Mouse (Mus musculus) intestine, postnatal 0 days (tissue): Measurements from ENCODE around the gene March9. TPM values are rescaled to one million over a fixed set of nuclear protein-coding genes. Genes with fewer than 3 reads are reported as not detected.
A peak's percentile ranks its signal among the peaks of the same experiment; 100 is the strongest.

Experiments
- ATAC-seq: fragments of 200-750 bp; cut with Nextera tagmentation; 2 replicates; pipeline ENCODE4 v1.8.0; 2017; ENCODE audit warnings: mild to moderate bottlenecking, moderate TSS enrichment, moderate library complexity
- H3K27ac ChIP-seq: fragments of 300-500 bp; sonication (generic); 2 replicates; pipeline ENCODE4 v1.5.1; 2014; ENCODE audit warnings: mild to moderate bottlenecking, low read depth, low read length, moderate library complexity
- H3K27me3 ChIP-seq: fragments of 300-500 bp; sonication (generic); replicated peaks from 2 replicates; pipeline ENCODE4 v1.6.1; 2014; ENCODE audit warnings: low read length, mixed read lengths; ENCODE audit not compliant: control insufficient read depth, insufficient read depth
- H3K36me3 ChIP-seq: fragments of 300-500 bp; sonication (generic); 2 replicates; pipeline ENCODE4 v1.6.1; 2014; ENCODE audit warnings: mild to moderate bottlenecking, moderate library complexity; ENCODE audit not compliant: control insufficient read depth, insufficient read depth
- H3K4me1 ChIP-seq: fragments of 300-500 bp; sonication (generic); replicated peaks from 2 replicates; pipeline ENCODE4 v1.6.1; 2014; ENCODE audit warnings: antibody characterized with exemption, low read length, mixed read lengths; ENCODE audit not compliant: control insufficient read depth, insufficient read depth
- H3K4me2 ChIP-seq: fragments of 300-500 bp; sonication (generic); replicated peaks from 2 replicates; pipeline ENCODE4 v1.6.1; 2014; ENCODE audit warnings: low read depth, mild to moderate bottlenecking, moderate library complexity
- H3K4me3 ChIP-seq: fragments of 300-500 bp; sonication (generic); 2 replicates; pipeline ENCODE4 v1.5.1; 2014; ENCODE audit warnings: low read depth, low read length
- H3K9ac ChIP-seq: fragments of 300-500 bp; sonication (generic); 2 replicates; pipeline ENCODE4 v1.6.1; 2014; ENCODE audit warnings: mild to moderate bottlenecking, low read depth, low read length
- H3K9me3 ChIP-seq: fragments of 300-500 bp; sonication (generic); 2 replicates; pipeline ENCODE4 v1.6.1; 2016; ENCODE audit warnings: mixed run types; ENCODE audit not compliant: control insufficient read depth
- CTCF ChIP-seq: sonication (generic); IDR thresholded peaks from 2 replicates; pipeline ENCODE4 v1.5.1; 2016; ENCODE audit warnings: low read depth, mild to moderate bottlenecking, control low read depth, antibody characterized with exemption, moderate library complexity
- WGBS: fragments of 180-500 bp; shearing (Covaris S2); extraction: QIAGEN DNeasy Blood & Tissue Kit; methylation state at CpG from one replicate; pipeline ENCODE4 v1.1.7; 2014; 5-methylcytosine and 5-hydroxymethylcytosine counted together
- polyA plus RNA-seq: library from polyadenylated mRNA; unstranded; fragments of >200 nt; fragmentation: Nextera tagmentation; extraction: Ambion mirVana; gene quantifications from 2 replicates; pipeline ENCODE4 v1.2.1, GENCODE M21; 2015

March9 gene
- polyA plus RNA-seq, 1 experiment from 2014 or later, result 0.91 TPM

DNA sequence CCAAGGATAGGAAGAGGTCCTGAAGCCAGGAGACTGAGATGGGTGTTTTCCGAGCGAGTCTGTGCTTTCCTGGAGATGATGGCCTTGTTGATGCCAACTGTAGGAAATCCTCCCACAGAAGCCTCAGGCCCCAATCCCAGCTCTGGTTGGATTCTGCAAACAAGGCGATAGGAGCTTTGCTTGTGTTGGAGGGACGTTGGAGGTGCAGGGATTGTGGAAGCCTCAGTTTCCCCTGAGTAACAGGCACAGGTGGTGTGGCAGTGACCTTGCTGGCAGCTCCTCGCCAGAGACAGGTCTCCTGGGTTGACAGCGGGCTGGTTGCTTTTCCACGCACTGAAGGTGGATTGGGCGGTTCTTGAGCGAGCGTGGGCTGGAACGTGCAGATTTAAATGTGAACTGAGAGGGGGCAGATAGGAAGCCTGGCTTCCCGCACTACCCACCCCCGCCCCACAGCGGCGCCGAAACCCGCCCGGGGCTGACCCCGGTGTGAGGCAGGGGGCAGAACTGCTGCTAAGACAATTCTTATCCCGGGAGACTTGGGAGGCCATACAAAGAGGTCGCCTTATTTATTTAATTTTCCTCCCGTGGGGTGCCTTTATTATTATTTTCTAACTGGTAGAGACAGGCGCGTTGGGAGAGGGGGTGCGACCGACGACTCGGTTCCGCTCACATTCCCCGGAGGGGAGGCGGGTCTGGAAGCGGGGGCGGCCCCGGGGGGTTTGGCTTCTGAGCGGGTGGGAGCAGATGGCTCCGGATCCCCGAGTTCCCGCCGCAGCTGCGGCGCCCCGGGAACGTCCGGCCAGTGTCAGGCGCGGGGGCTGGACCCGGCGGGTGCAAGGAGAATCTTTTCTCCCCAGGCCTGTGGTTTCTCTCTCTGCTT, 21.2 kb upstream of the March9 start:
- Histone ChIP-seq H3K36me3 (no peaks in the 10 kb centered on the region), H3K27me3 (peaks cover 83% of the 10 kb centered on the region), H3K27ac (no peak overlapping the region), H3K9me3 (no peaks in the 10 kb centered on the region), H3K4me1 (peaks cover 5% of the 10 kb centered on the region; the same call in 1 of the 2 replicates), H3K4me3 (peak overlapping the region; percentile 30), H3K9ac (0 out of 2 replicates have a peak overlapping the region, but pooled peaks have one; percentile 11), H3K4me2 (peak overlapping the region; percentile 55)
- 7% methylated on average over 48 of the region's 48 CpGs for WGBS
- ATAC-seq, result no peak
- no peak for TF ChIP-seq CTCF

DNA sequence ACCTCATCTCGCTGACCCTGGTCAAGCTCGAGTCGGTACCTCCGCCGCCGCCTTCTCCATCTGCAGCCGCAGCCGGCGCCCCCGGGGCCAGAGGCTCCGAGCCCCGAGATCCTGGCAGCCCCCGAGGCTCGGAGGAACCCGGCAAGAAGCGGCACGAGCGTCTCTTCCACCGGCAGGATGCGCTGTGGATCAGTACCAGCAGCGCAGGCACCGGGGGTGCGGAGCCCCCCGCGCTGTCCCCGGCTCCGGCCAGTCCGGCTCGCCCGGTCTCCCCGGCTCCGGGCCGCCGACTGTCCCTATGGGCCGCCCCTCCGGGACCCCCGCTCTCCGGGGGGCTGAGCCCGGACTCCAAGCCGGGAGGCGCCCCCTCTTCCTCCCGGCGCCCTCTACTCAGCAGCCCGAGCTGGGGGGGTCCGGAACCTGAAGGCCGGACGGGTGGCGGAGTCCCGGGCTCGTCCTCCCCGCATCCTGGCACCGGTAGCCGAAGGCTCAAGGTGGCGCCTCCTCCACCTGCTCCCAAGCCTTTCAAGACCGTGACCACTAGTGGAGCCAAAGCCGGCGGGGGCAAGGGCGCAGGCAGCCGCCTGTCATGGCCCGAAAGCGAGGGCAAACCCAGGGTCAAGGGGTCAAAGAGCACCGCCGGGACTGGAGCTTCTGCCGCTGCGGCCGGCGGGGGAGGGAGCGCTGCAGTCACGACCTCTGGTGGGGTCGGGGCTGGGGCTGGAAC, 19.8 kb upstream of the March9 start:
- Histone ChIP-seq H3K27ac (no peak overlapping the region), H3K4me1 (peaks cover 5% of the 10 kb centered on the region; the same call in 1 of the 2 replicates), H3K4me3 (peak overlapping the region; percentile 41), H3K36me3 (no peaks in the 10 kb centered on the region), H3K4me2 (peak overlapping the region; percentile 71), H3K27me3 (peaks cover 85% of the 10 kb centered on the region), H3K9ac (peak overlapping the region; percentile 11; the same call in 1 of the 2 replicates), H3K9me3 (no peaks in the 10 kb centered on the region)
- no peak for ATAC-seq
- 3% methylated on average over 70 of the region's 70 CpGs for WGBS
- peak; percentile 49 for TF ChIP-seq CTCF

GRCm38 (mm10) chr10:127078677-127079575, 18.9 kb upstream of the March9 start:
- H3K9me3 ChIP-seq, result no peaks in the 10 kb centered on the region
- no peaks in the 10 kb centered on the region for H3K36me3 ChIP-seq
- 4% methylated on average over 44 of the region's 49 CpGs for WGBS
- peaks cover 77% of the 10 kb centered on the region for H3K27me3 ChIP-seq
- H3K4me3 ChIP-seq, result peak overlapping the region; percentile 41
- H3K27ac ChIP-seq, result no peak overlapping the region
- peaks cover 5% of the 10 kb centered on the region; the same call in 1 of the 2 replicates for H3K4me1 ChIP-seq
- no peak for TF ChIP-seq CTCF
- H3K9ac ChIP-seq, result no peak overlapping the region
- no peak for ATAC-seq
- peak overlapping the region; percentile 71 for H3K4me2 ChIP-seq

DNA sequence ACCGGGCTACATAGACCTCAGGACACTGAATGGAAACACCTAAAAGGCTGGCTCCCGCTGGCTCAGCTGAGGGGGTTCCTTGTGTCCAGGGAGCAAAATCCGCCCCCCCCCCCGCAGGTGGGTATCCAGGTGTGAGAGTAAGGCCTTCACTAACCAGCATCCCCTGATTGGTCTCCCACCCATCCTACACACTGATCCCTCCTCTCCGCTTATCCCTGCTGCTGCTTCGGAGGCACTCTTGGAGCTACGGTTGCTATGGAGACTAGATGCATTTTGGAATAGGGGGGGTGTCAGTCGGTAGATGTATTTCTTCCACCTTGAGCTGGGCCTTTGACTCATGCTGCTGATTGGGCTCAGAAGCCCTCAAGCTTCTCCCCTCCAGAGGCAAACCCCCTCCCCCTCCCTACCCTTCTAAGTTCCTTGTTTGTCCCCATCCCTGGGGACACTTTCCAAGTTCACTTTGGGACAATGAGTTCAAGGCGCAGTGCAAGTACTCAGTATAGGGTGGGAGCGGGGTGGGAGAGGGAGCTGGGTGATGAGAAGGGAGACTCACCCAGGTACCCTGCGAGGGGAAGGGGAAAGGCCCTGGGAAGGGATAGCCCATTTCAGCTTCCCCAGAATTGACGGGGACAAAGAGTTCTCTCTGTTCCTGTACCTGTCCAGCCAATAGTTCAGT, 18.2 kb upstream of the March9 start:
- peak overlapping the region; percentile 41; the same call in 1 of the 2 replicates for H3K4me3 ChIP-seq
- H3K9ac ChIP-seq, result no peak overlapping the region
- H3K4me1 ChIP-seq, result peaks cover 5% of the 10 kb centered on the region; the same call in 1 of the 2 replicates
- no peak for TF ChIP-seq CTCF
- ATAC-seq, result no peak
- H3K36me3 ChIP-seq, result no peaks in the 10 kb centered on the region
- H3K9me3 ChIP-seq, result no peaks in the 10 kb centered on the region
- WGBS, result 5% methylated on average over 12 of the region's 12 CpGs
- peak overlapping the region; percentile 71 for H3K4me2 ChIP-seq
- peaks cover 69% of the 10 kb centered on the region for H3K27me3 ChIP-seq
- H3K27ac ChIP-seq, result no peak overlapping the region

GRCm38 (mm10) chr10:127077515-127077914, 17.5 kb upstream of the March9 start:
- TF ChIP-seq CTCF, result no peak
- Histone ChIP-seq H3K4me3 (no peak overlapping the region), H3K4me1 (0 out of 2 replicates have a peak, but pooled peaks cover 5% of the 10 kb centered on the region), H3K4me2 (no peak overlapping the region), H3K9ac (no peak overlapping the region), H3K27ac (no peak overlapping the region), H3K27me3 (peaks cover 63% of the 10 kb centered on the region), H3K36me3 (no peaks in the 10 kb centered on the region), H3K9me3 (no peaks in the 10 kb centered on the region)
- WGBS, result 12% methylated on average over 10 of the region's 10 CpGs
- ATAC-seq, result no peak
